Mouse (Mus musculus): ENCODE results near the gene Polr2a. TPM values are rescaled to one million over a fixed set of nuclear protein-coding genes. Genes with fewer than 3 reads are reported as not detected.
"Not testable (repeated sequence)": the region's sequence is repeated elsewhere in the genome, so short reads cannot be mapped to it uniquely, and the experiment has no call there.

Polr2a gene
- polyA plus RNA-seq, 1 experiment from 2014 or later = 29.0 TPM

DNA sequence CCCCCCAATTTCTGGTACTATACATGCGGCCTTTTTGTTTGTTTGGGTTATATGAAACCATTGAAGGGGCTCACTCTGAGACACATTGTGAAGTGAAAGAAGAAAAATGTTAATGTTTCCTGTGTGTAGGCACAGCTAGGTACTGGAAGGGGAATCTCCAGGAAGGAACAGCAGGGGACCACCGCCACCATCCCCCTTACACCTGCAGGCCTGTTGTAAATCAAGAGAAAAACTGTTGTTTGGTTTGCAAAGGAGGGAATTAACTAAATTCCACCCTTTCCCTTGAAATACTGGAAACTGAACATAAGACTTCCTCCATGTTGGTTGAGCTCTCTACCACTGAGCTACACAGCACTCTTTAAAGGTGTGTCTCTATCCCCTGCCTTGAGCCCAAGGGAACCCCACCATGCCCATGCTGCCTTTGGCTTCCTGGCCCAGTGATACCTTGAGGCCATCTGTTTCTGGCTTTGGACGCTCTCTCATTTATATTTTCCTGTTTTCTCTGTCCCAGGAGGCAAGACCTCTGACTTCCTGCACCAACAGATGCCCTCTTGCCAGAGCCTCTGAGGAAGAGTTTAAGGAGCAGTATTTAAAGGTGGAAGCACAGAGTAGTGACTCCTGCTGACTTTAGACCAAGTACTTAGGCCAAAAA lies 49.7 kb downstream of the Polr2a start:
- Histone ChIP-seq H3K27ac (ENCODE audit: low read depth, low read length) (no peak overlapping the region), H3K9me3 (replicated peaks; ENCODE audit: control insufficient read depth, low read length) (no peaks in the 10 kb centered on the region), H3K4me1 (ENCODE audit: control insufficient read depth, insufficient read depth, low read length) (0 out of 2 replicates have a peak, but pooled peaks cover 3% of the 10 kb centered on the region), H3K4me3 (ENCODE audit: low read depth, low read length) (no peak overlapping the region), H3K4me2 (no peak overlapping the region), H3K36me3 (ENCODE audit: control insufficient read depth, insufficient read depth, low read length) (no peaks in the 10 kb centered on the region), H3K9ac (ENCODE audit: low read depth, low read length) (no peak overlapping the region), H3K27me3 (ENCODE audit: control insufficient read depth, insufficient read depth, low read length) (no peaks in the 10 kb centered on the region)
- no peak for ATAC-seq (replicated peaks; ENCODE audit: insufficient number of reproducible peaks, low FRiP score, low TSS enrichment)
- 76% methylated on average over 3 of the region's 3 CpGs for WGBS (ENCODE audit: insufficient replicate concordance)

DNA sequence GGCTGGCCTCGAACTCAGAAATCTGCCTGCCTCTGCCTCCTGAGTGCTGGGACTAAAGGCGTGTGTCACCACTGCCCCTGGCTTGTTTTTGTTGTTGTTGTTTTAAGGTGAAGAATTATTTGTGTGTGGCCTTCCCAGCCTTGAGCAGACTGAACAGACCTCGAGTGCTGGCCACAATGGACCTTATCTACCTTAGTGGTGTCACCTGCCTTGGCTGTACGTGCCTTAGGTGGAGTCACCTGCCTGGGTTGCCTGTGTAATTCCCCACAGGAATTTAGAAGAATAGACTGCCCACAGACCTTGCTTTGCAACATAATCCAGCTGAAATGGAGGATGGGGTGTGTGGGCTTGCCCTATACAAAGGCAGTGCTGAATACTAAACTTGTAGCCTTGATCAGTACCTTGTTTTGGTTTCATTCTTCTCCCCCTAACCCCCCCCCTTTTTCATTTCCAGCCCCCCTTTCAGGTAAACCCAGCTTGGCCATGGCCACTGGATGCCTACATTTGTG lies 50.5 kb downstream of the Polr2a start:
- no peak overlapping the region for H3K9ac ChIP-seq (ENCODE audit: low read depth, low read length)
- H3K4me3 ChIP-seq (ENCODE audit: low read depth, low read length) = no peak overlapping the region
- WGBS (ENCODE audit: insufficient replicate concordance) = 87% methylated on average over 4 of the region's 4 CpGs
- H3K36me3 ChIP-seq (ENCODE audit: control insufficient read depth, insufficient read depth, low read length) = no peaks in the 10 kb centered on the region
- no peak for ATAC-seq (replicated peaks; ENCODE audit: insufficient number of reproducible peaks, low FRiP score, low TSS enrichment)
- 0 out of 2 replicates have a peak, but pooled peaks cover 3% of the 10 kb centered on the region for H3K4me1 ChIP-seq (ENCODE audit: control insufficient read depth, insufficient read depth, low read length)
- H3K9me3 ChIP-seq (replicated peaks; ENCODE audit: control insufficient read depth, low read length) = no peaks in the 10 kb centered on the region
- no peak overlapping the region for H3K27ac ChIP-seq (ENCODE audit: low read depth, low read length)
- H3K27me3 ChIP-seq (ENCODE audit: control insufficient read depth, insufficient read depth, low read length) = no peaks in the 10 kb centered on the region
- H3K4me2 ChIP-seq = no peak overlapping the region

DNA sequence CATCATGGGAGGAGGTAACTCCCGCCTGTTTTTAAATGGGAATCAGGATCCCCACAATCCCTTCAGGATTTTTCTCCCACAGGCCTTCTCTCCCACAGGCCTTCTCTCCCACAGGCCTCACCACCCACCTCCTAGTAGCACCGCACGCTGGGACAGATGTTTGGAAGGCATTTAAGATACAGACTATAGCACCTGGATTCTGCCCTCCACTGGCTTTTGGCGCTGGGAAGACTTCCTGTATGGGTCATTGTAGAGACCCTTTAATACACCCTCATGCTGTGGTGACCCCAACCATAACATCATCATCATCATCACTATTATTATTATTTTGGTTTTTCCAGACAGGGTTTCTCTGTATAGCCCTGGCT lies 51.0 kb downstream of the Polr2a start:
- Histone ChIP-seq H3K9me3 (replicated peaks; ENCODE audit: control insufficient read depth, low read length) (no peaks in the 10 kb centered on the region), H3K4me2 (no peak overlapping the region), H3K4me3 (ENCODE audit: low read depth, low read length) (no peak overlapping the region), H3K27ac (ENCODE audit: low read depth, low read length) (no peak overlapping the region), H3K9ac (ENCODE audit: low read depth, low read length) (no peak overlapping the region), H3K36me3 (ENCODE audit: control insufficient read depth, insufficient read depth, low read length) (no peaks in the 10 kb centered on the region), H3K27me3 (ENCODE audit: control insufficient read depth, insufficient read depth, low read length) (no peaks in the 10 kb centered on the region), H3K4me1 (ENCODE audit: control insufficient read depth, insufficient read depth, low read length) (0 out of 2 replicates have a peak, but pooled peaks cover 3% of the 10 kb centered on the region)
- 78% methylated on average over 4 of the region's 4 CpGs for WGBS (ENCODE audit: insufficient replicate concordance)
- ATAC-seq (replicated peaks; ENCODE audit: insufficient number of reproducible peaks, low FRiP score, low TSS enrichment) = no peak

DNA sequence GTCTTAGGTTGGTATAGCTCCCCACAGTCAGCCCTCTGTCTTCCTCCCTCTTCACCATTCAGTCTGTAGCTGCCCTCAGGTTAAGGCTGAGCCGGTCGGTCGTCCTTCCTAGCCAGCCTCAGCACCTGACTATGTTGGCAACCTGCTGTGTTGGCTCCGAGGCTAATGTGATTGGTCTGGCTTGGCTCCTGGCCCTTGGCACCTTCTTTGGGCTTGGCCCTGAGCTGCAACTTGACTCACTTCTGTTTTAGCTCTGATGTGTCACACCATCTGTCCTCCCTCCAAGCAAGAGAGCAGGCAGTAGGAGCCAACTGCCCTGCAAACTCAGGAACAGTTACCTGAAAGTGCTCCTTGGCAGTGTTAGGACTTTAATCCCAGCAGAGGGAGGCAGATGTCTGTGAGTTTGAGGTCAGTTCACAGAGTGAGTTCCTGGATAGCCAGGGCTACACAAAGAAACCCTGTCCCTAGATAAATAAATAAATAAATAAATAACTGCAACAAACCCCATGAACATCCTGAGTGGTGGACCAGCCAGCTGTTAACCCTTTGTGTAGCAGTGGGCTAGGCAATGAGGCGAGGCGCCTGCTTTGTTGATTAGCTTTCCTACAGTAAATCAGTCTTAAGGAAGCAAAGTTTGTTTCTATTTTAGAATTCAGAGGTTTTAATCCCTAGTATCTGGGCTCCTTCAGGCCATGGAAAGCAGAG lies 51.5 kb downstream of the Polr2a start:
- no peak overlapping the region for H3K27ac ChIP-seq (ENCODE audit: low read depth, low read length)
- 50% methylated on average over 6 of the region's 6 CpGs for WGBS (ENCODE audit: insufficient replicate concordance)
- H3K4me1 ChIP-seq (ENCODE audit: control insufficient read depth, insufficient read depth, low read length) = 0 out of 2 replicates have a peak, but pooled peaks cover 3% of the 10 kb centered on the region
- H3K27me3 ChIP-seq (ENCODE audit: control insufficient read depth, insufficient read depth, low read length) = no peaks in the 10 kb centered on the region
- no peaks in the 10 kb centered on the region for H3K36me3 ChIP-seq (ENCODE audit: control insufficient read depth, insufficient read depth, low read length)
- no peak for ATAC-seq (replicated peaks; ENCODE audit: insufficient number of reproducible peaks, low FRiP score, low TSS enrichment)
- H3K9me3 ChIP-seq (replicated peaks; ENCODE audit: control insufficient read depth, low read length) = no peaks in the 10 kb centered on the region
- no peak overlapping the region for H3K4me3 ChIP-seq (ENCODE audit: low read depth, low read length)
- H3K9ac ChIP-seq (ENCODE audit: low read depth, low read length) = no peak overlapping the region
- no peak overlapping the region for H3K4me2 ChIP-seq

DNA sequence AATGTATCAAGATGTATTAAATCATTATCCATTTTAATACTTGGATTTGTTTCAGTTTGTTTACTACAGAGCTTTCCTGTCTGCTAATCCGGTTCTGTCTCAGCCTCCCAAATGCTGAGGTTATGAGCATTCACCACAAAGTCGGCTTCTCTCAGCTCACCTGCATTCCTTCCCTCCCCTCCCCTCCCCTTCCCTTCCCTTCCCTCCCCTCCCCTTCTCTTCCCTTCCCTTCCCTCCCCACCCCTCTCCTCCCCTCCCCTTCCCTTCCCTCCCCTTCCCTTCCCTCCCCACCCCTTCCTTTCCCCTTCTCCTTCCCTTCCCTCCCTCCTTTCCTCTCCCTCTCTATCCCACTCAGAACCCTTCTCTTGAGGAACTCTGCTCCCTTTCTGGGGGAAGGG lies 53.8 kb downstream of the Polr2a start:
- H3K27me3 ChIP-seq (ENCODE audit: control insufficient read depth, insufficient read depth, low read length) = no peaks in the 10 kb centered on the region
- WGBS (ENCODE audit: insufficient replicate concordance) = 35% methylated on average over 2 of the region's 2 CpGs
- no peak overlapping the region for H3K9ac ChIP-seq (ENCODE audit: low read depth, low read length)
- ATAC-seq (replicated peaks; ENCODE audit: insufficient number of reproducible peaks, low FRiP score, low TSS enrichment) = no peak
- no peaks in the 10 kb centered on the region for H3K9me3 ChIP-seq (replicated peaks; ENCODE audit: control insufficient read depth, low read length)
- no peak overlapping the region for H3K4me3 ChIP-seq (ENCODE audit: low read depth, low read length)
- peaks cover 8% of the 10 kb centered on the region for H3K4me1 ChIP-seq (ENCODE audit: control insufficient read depth, insufficient read depth, low read length)
- H3K36me3 ChIP-seq (ENCODE audit: control insufficient read depth, insufficient read depth, low read length) = no peaks in the 10 kb centered on the region
- no peak overlapping the region for H3K4me2 ChIP-seq
- no peak overlapping the region for H3K27ac ChIP-seq (ENCODE audit: low read depth, low read length)

DNA sequence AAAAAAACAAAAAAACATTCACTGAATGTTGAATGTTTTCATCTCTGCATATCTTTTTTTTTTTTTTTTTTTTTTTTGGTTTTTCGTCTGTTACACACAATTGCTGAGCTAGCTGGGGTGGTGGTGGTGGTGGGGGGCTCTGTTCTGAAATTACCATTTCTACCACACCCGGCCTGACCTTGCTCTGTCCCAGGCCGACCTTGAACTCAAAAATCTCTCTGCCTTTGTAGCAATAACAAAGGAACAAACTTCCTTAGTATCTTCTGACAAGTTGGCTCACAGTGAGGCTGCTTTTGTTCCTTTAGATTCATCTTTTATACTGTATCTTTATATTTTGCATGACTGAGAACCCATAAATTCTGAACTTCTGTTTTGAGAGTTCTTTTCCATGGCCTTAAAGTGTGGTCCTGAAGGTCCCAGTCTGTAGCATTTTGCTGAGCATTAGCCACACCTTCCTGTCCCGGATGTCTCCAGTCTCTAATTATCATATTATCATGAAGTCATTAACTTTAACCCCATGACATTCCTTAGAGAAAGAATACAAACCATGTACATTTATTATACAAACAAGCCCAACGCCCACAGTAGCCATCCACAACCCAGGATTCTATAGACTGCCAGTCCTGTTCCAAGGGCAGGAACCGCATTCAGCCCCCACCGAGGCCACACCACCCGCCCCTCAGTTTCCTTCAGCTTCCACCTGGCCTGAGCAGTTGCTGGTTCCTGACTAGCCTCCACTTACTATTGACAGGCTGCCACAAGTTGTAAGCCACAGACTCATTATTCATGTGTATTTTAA lies 54.4 kb downstream of the Polr2a start:
- 65% methylated on average over 8 of the region's 8 CpGs for WGBS (ENCODE audit: insufficient replicate concordance)

DNA sequence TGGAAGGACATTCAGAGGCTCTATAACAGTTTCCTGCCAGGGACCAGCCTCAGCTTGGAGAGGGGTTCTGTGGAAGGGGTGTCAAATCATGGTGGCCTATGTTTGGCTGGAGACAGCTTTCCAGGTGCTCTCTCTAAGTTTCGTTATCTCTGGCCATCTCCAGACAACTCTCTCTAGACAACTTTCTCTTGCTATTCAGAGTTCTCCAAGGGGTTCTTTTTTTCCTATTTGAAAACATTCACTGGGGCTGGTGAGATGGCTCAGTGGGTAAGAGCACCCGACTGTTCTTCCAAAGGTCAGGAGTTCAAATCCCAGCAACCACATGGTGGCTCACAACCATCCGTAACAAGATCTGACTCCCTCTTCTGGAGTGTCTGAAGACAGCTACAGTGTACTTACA lies 55.1 kb downstream of the Polr2a start:
- WGBS (ENCODE audit: insufficient replicate concordance) = 87% methylated on average over 2 of the region's 3 CpGs
- not testable (repeated sequence) for H3K9ac ChIP-seq (ENCODE audit: low read depth, low read length); H3K4me2 ChIP-seq; ATAC-seq (replicated peaks; ENCODE audit: insufficient number of reproducible peaks, low FRiP score, low TSS enrichment); H3K4me3 ChIP-seq (ENCODE audit: low read depth, low read length); H3K27ac ChIP-seq (ENCODE audit: low read depth, low read length); H3K4me1 ChIP-seq (ENCODE audit: control insufficient read depth, insufficient read depth, low read length); H3K36me3 ChIP-seq (ENCODE audit: control insufficient read depth, insufficient read depth, low read length); H3K27me3 ChIP-seq (ENCODE audit: control insufficient read depth, insufficient read depth, low read length); H3K9me3 ChIP-seq (replicated peaks; ENCODE audit: control insufficient read depth, low read length)

More for the DNA sequence above, 54.4 kb downstream of the Polr2a start:
- H3K4me2 ChIP-seq = no peak overlapping the region
- H3K27ac ChIP-seq (ENCODE audit: low read depth, low read length) = no peak overlapping the region
- peaks cover 8% of the 10 kb centered on the region for H3K4me1 ChIP-seq (ENCODE audit: control insufficient read depth, insufficient read depth, low read length)
- no peak for ATAC-seq (replicated peaks; ENCODE audit: insufficient number of reproducible peaks, low FRiP score, low TSS enrichment)
- H3K9me3 ChIP-seq (replicated peaks; ENCODE audit: control insufficient read depth, low read length) = no peaks in the 10 kb centered on the region
- H3K36me3 ChIP-seq (ENCODE audit: control insufficient read depth, insufficient read depth, low read length) = no peaks in the 10 kb centered on the region
- H3K4me3 ChIP-seq (ENCODE audit: low read depth, low read length) = no peak overlapping the region
- no peak overlapping the region for H3K9ac ChIP-seq (ENCODE audit: low read depth, low read length)
- no peaks in the 10 kb centered on the region for H3K27me3 ChIP-seq (ENCODE audit: control insufficient read depth, insufficient read depth, low read length)

DNA sequence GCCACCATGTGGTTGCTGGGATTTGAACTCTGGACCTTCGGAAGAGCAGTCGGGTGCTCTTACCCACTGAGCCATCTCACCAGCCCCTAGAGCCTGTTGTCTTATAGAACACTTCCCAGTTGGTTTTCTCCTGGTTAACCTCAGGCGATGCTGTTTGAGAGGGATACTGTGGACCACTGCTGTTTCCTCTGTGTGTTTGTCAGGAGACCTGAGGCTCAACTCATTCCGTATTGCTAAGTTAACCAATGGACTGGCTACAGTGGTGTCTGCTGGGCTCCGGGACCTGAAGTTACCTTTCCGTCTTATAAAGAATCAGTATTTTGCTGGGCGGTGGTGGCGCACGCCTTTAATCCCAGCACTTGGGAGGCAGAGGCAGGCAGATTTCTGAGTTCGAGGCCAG lies 55.6 kb downstream of the Polr2a start:
- not testable (repeated sequence) for H3K27ac ChIP-seq (ENCODE audit: low read depth, low read length); ATAC-seq (replicated peaks; ENCODE audit: insufficient number of reproducible peaks, low FRiP score, low TSS enrichment); H3K4me1 ChIP-seq (ENCODE audit: control insufficient read depth, insufficient read depth, low read length); H3K27me3 ChIP-seq (ENCODE audit: control insufficient read depth, insufficient read depth, low read length); H3K9me3 ChIP-seq (replicated peaks; ENCODE audit: control insufficient read depth, low read length); H3K4me3 ChIP-seq (ENCODE audit: low read depth, low read length); H3K4me2 ChIP-seq; H3K36me3 ChIP-seq (ENCODE audit: control insufficient read depth, insufficient read depth, low read length); H3K9ac ChIP-seq (ENCODE audit: low read depth, low read length)
- WGBS (ENCODE audit: insufficient replicate concordance) = 92% methylated on average over 10 of the region's 10 CpGs

All from heart, embryonic 11.5 days (tissue).